Mouse (Mus musculus): ENCODE data around the gene Dhx38.

GRCm38 (mm10) chr8:109524008-109524407, 41.7 kb downstream of the Dhx38 start:
- no peak for TF ChIP-seq CTCF (IDR thresholded peaks at IDR 0.05)
- TF ChIP-seq POLR2A (IDR thresholded peaks at IDR 0.05; ENCODE audit: insufficient read depth, low read depth, low read length), result no peak
